In genomic region chr7:120830431-120831381, GRCm38 (mm10) we compare ENCODE assay signal across 9 mouse cellular contexts. TPM values are rescaled to one million over a fixed set of nuclear protein-coding genes. Genes with fewer than 3 reads are reported as not detected.
DNase-seq lines count a peak whose midpoint lies in the region; ATAC-seq and TF ChIP-seq lines count a peak whose summit lies in the region.
"Had no signal": no experiment of that assay in that cellular context is flagged by ENCODE, and none has a peak within 500 bp of the region (broad histone marks: within the 10 kb centered on the region; RNA-seq: fewer than 3 reads in every experiment).

No protein-coding gene starts in this region.

- peak overlapping the region; percentile 11 for H3ac ChIP-seq in myocyte (ENCODE audit: control insufficient read depth, insufficient read length)

- peak overlapping the region; percentile 55 for H3K9ac ChIP-seq in liver, embryonic 12.5 days
- peak overlapping the region; percentile 37 for H3K9ac ChIP-seq in stomach, embryonic 15.5 days

- no peaks in the 10 kb centered on the region for H3K9me3 ChIP-seq in liver, embryonic 12.5 days (replicated peaks)
- H3K9me3 ChIP-seq in stomach, embryonic 15.5 days = no peaks in the 10 kb centered on the region

- peak; percentile 24 for ATAC-seq in liver, embryonic 12.5 days
- peak; percentile 37 for ATAC-seq in stomach, embryonic 15.5 days (ENCODE audit: insufficient read depth, low FRiP score, low read depth)

- WGBS in liver, embryonic 12.5 days (ENCODE audit: insufficient replicate concordance) = under 1% methylated on average over 46 of the region's 46 CpGs
- WGBS in stomach, embryonic 15.5 days = under 1% methylated on average over 46 of the region's 46 CpGs

- peaks cover 44% of the 10 kb centered on the region for H3K27me3 ChIP-seq in liver, embryonic 12.5 days (replicated peaks)
- H3K27me3 ChIP-seq in myocyte (ENCODE audit: control insufficient read depth, insufficient read depth, insufficient read length) = no peaks in the 10 kb centered on the region
- no peaks in the 10 kb centered on the region for H3K27me3 ChIP-seq in stomach, embryonic 15.5 days (replicated peaks)

- DNase-seq in urinary bladder, adult 18-20 months (ENCODE audit: low spot score in 2 of 2) = peak; percentile 55 to 83
- DNase-seq in urinary bladder, postnatal 10 days (ENCODE audit: low spot score) = no peak
- DNase-seq in embryo, embryonic 11 days = peak; percentile 74
- peak; percentile 87 for DNase-seq in heart, adult 18-20 months
- DNase-seq in kidney, adult 11 months = peak; percentile 68

- H3K4me1 ChIP-seq in liver, embryonic 12.5 days = peaks cover 43% of the 10 kb centered on the region
- H3K4me1 ChIP-seq in stomach, embryonic 15.5 days = peaks cover 4% of the 10 kb centered on the region

- peak; percentile 41 for TF ChIP-seq POLR2A in myocyte (IDR thresholded peaks at IDR 0.05; ENCODE audit: insufficient read length, low read depth)

- peak overlapping the region; percentile 97 for H3K4me2 ChIP-seq in liver, embryonic 12.5 days
- peak overlapping the region; percentile 94 for H3K4me2 ChIP-seq in myocyte (ENCODE audit: low read depth)
- peak overlapping the region; percentile 97 for H3K4me2 ChIP-seq in stomach, embryonic 15.5 days

- peak overlapping the region; percentile 68 for H3K4me3 ChIP-seq in liver, embryonic 12.5 days
- peak overlapping the region; percentile 35 for H3K4me3 ChIP-seq in myocyte
- H3K4me3 ChIP-seq in stomach, embryonic 15.5 days (replicated peaks) = peak overlapping the region; percentile 69

- no peaks in the 10 kb centered on the region for H3K36me3 ChIP-seq in liver, embryonic 12.5 days
- H3K36me3 ChIP-seq in myocyte (ENCODE audit: control insufficient read depth, insufficient read depth) = no peaks in the 10 kb centered on the region
- H3K36me3 ChIP-seq in stomach, embryonic 15.5 days = no peaks in the 10 kb centered on the region

- H3K79me2 ChIP-seq in myocyte (ENCODE audit: control insufficient read depth, insufficient read depth) = no peaks in the 10 kb centered on the region

- H3K27ac ChIP-seq in liver, embryonic 12.5 days = peak overlapping the region; percentile 64
- peak overlapping the region; percentile 69; the same call in 1 of the 2 replicates for H3K27ac ChIP-seq in stomach, embryonic 15.5 days

TF ChIP-seq in myocyte, 11 proteins besides CTCF, POLR2A, EP300 and RAD21:
- TF ChIP-seq MYOG (IDR thresholded peaks at IDR 0.05; ENCODE audit: control insufficient read depth in 1 of 3, insufficient read depth in 1 of 3, insufficient read length in 2 of 3, low read depth in 2 of 3) (peak in 1 of 3 experiments; percentile 15), TCF3 (IDR thresholded peaks at IDR 0.05; ENCODE audit: insufficient read length, low read depth) (no peak), CEBPB (IDR thresholded peaks at IDR 0.05; ENCODE audit: insufficient read depth, poor library complexity, severe bottlenecking) (no peak), MYOD1 (IDR thresholded peaks at IDR 0.05; ENCODE audit: control insufficient read depth in 1 of 3, insufficient read length in 2 of 3, low read depth in 2 of 3) (peak in 1 of 3 experiments; percentile 1)

RNA-seq across cellular contexts. Expression of gene Eef2k, which starts 11.9 kb away (rescaled TPM):
- 10 to 100 TPM; 23.0 to 23.5 TPM for total RNA-seq in heart, adult 18-20 months (2021)
- polyA plus RNA-seq in liver, embryonic 12.5 days (2016; fragmentation: Nextera tagmentation; extraction: Ambion mirVana) = 44.3 and 45.0 TPM in 2 replicates
- 32.3 TPM for polyA plus RNA-seq in myocyte (2012; fragmentation: generic; extraction: Trizol)
- 54.3 and 58.0 TPM in 2 replicates for polyA plus RNA-seq in stomach, embryonic 15.5 days (2015; fragmentation: Nextera tagmentation; extraction: Ambion mirVana)

RNA-seq across cellular contexts. Expression of gene Gm5737, which starts 18.5 kb away (rescaled TPM):
- under 1 TPM; 0.20 to 0.31 TPM for total RNA-seq in heart, adult 18-20 months (2021)
- not detected in 2 replicates for polyA plus RNA-seq in liver, embryonic 12.5 days (2016; fragmentation: Nextera tagmentation; extraction: Ambion mirVana)
- not detected for polyA plus RNA-seq in myocyte (2012; fragmentation: generic; extraction: Trizol)
- not detected in 2 replicates for polyA plus RNA-seq in stomach, embryonic 15.5 days (2015; fragmentation: Nextera tagmentation; extraction: Ambion mirVana)
- total RNA-seq: adrenal gland, postnatal 4 days had no signal
